Mouse (Mus musculus): ENCODE results near the gene Ilk. TPM values are rescaled to one million over a fixed set of nuclear protein-coding genes. Genes with fewer than 3 reads are reported as not detected.

Gene Ilk
- polyA plus RNA-seq, 1 experiment from 2014 or later, result 323 TPM

DNA sequence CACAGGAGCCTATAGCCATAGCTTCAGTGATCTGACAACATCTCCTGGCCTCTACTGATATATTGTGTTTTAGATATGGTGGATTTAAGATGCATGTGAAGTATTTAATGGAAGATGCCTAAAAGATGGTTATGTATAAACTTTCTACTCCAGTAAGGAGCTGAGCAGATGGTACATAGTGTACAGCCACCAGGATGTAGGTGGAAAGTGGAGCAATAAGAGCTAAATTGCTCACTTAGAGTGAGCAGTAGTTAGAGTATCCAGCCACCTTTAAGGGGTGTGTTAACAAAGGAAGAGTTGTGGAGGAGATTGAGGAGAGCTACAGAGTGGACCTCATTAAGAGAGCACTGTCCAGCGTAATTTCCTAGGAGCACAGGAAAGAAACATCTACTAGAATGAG, 54.8 kb downstream of the Ilk start:
- no peaks in the 10 kb centered on the region; the same call in 1 of the 2 replicates for H3K27me3 ChIP-seq (replicated peaks; ENCODE audit: control insufficient read depth, insufficient read depth, low read length)
- H3K4me1 ChIP-seq (ENCODE audit: control insufficient read depth, insufficient read depth, low read length), result peaks cover 6% of the 10 kb centered on the region; the same call in 1 of the 2 replicates
- H3K27ac ChIP-seq (ENCODE audit: low read length), result no peak overlapping the region
- no peak overlapping the region for H3K9ac ChIP-seq (ENCODE audit: low read depth, low read length)
- WGBS, result 77% methylated on average over 1 of the region's 1 CpGs
- ATAC-seq, result no peak
- no peaks in the 10 kb centered on the region for H3K36me3 ChIP-seq (ENCODE audit: control insufficient read depth, insufficient read depth, low read length)
- no peak overlapping the region for H3K4me2 ChIP-seq (ENCODE audit: low read depth, low read length)
- no peaks in the 10 kb centered on the region for H3K9me3 ChIP-seq (ENCODE audit: control insufficient read depth, low read length)
- H3K4me3 ChIP-seq (ENCODE audit: low read length), result no peak overlapping the region

Other genes with a start within 250 kb of the Ilk start
- gene Smpd1, start 182.2 kb upstream of the Ilk start, polyA plus RNA-seq (2015; fragmentation: Nextera tagmentation; extraction: Ambion mirVana), result 32.8 and 33.0 TPM in 2 replicates
- 29.2 and 35.2 TPM in 2 replicates for gene Apbb1, start 154.9 kb upstream of the Ilk start, polyA plus RNA-seq (2015; fragmentation: Nextera tagmentation; extraction: Ambion mirVana)
- gene Hpx, start 136.5 kb upstream of the Ilk start, polyA plus RNA-seq (2015; fragmentation: Nextera tagmentation; extraction: Ambion mirVana), result 3.0 and 7.5 TPM in 2 replicates
- 18.0 and 19.1 TPM in 2 replicates for gene Trim3, start 103.0 kb upstream of the Ilk start, polyA plus RNA-seq (2015; fragmentation: Nextera tagmentation; extraction: Ambion mirVana)
- gene Timm10b, start 96.5 kb upstream of the Ilk start, polyA plus RNA-seq (2015; fragmentation: Nextera tagmentation; extraction: Ambion mirVana), result 188 and 200 TPM in 2 replicates
- 69.9 and 74.7 TPM in 2 replicates for gene Arfip2, start 96.2 kb upstream of the Ilk start, polyA plus RNA-seq (2015; fragmentation: Nextera tagmentation; extraction: Ambion mirVana)
- 27.7 and 34.6 TPM in 2 replicates for gene Gm45799, start 96.0 kb upstream of the Ilk start, polyA plus RNA-seq (2015; fragmentation: Nextera tagmentation; extraction: Ambion mirVana)
- gene Dnhd1, start 85.8 kb upstream of the Ilk start, polyA plus RNA-seq (2015; fragmentation: Nextera tagmentation; extraction: Ambion mirVana), result 0.59 and 1.1 TPM in 2 replicates
- gene Rrp8, start 793 bp downstream of the Ilk start, polyA plus RNA-seq (2015; fragmentation: Nextera tagmentation; extraction: Ambion mirVana), result 26.2 and 32.6 TPM in 2 replicates
- 114 and 119 TPM in 2 replicates for gene Taf10, start 7.8 kb downstream of the Ilk start, polyA plus RNA-seq (2015; fragmentation: Nextera tagmentation; extraction: Ambion mirVana)
- 152 and 191 TPM in 2 replicates for gene Tpp1, start 15.6 kb downstream of the Ilk start, polyA plus RNA-seq (2015; fragmentation: Nextera tagmentation; extraction: Ambion mirVana)
- gene Dchs1, start 51.1 kb downstream of the Ilk start, polyA plus RNA-seq (2015; fragmentation: Nextera tagmentation; extraction: Ambion mirVana), result 4.9 and 5.2 TPM in 2 replicates
- 373 and 394 TPM in 2 replicates for gene Mrpl17, start 74.5 kb downstream of the Ilk start, polyA plus RNA-seq (2015; fragmentation: Nextera tagmentation; extraction: Ambion mirVana)
- gene Gm4070, start 217.4 kb downstream of the Ilk start, polyA plus RNA-seq (2015; fragmentation: Nextera tagmentation; extraction: Ambion mirVana), result 0.50 and 0.55 TPM in 2 replicates

Data from intestine, embryonic 16.5 days (tissue).